Mouse (Mus musculus): Measurements from ENCODE around the gene 3110009E18Rik. TPM values are rescaled to one million over a fixed set of nuclear protein-coding genes. Genes with fewer than 3 reads are reported as not detected.
A peak's percentile ranks its signal among the peaks of the same experiment; 100 is the strongest.

3110009E18Rik gene
- polyA plus RNA-seq, 1 experiment from 2014 or later = 22.2 TPM

DNA sequence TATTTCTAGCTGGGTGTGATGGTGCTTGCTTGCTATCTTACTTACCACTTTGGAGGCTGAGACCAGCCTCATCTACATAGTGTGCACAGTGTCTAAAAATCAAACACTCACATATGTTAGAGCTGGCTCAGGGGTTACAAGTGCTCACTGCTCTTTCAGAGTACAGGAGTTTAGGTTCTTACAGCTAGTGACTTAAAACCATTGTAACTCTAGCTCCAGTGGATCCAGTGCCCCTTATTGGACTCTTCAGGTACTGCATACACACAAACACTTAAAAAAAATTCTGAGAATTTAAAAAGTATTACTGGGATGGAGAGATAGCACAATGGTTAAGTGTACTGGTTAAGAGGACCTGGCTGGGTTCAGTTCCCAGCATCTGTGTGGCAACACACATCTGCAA is 26.0 kb downstream of the 3110009E18Rik start:
- Histone ChIP-seq H3K27me3 (ENCODE audit: control insufficient read depth, insufficient read depth, low read length) (no peaks in the 10 kb centered on the region), H3K4me2 (replicated peaks; ENCODE audit: low read depth, low read length) (no peak overlapping the region), H3K27ac (ENCODE audit: low read depth, low read length) (no peak overlapping the region), H3K9me3 (ENCODE audit: control insufficient read depth, low read length) (no peaks in the 10 kb centered on the region), H3K9ac (ENCODE audit: low read depth, low read length) (no peak overlapping the region), H3K4me3 (ENCODE audit: low read length) (no peak overlapping the region), H3K4me1 (ENCODE audit: control insufficient read depth, insufficient read depth, low read length) (no peaks in the 10 kb centered on the region), H3K36me3 (ENCODE audit: control insufficient read depth, insufficient read depth, low read length) (no peaks in the 10 kb centered on the region)
- no peak for ATAC-seq (ENCODE audit: low FRiP score, low TSS enrichment)

DNA sequence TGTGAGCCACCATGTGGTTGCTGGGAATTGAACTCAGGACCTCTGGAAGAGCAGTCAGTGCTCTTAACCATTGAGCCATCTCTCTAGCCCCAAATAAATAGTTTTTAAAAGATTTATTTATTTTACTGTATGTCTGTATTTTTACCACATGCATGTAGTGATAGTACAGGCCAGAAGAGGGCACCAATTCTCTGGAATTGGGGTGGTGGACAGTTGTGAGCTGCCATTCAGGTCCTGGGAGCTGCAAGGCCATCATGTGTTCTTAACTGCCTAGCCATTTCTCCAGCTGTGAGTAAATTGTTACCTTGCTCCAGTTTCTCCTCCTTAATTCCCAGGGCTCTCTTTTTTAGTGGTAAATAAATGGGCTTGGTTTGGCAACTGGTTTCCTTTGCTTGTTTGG is 33.2 kb downstream of the 3110009E18Rik start:
- Histone ChIP-seq H3K9ac (ENCODE audit: low read depth, low read length) (no peak overlapping the region), H3K4me3 (ENCODE audit: low read length) (no peak overlapping the region), H3K4me1 (ENCODE audit: control insufficient read depth, insufficient read depth, low read length) (no peaks in the 10 kb centered on the region), H3K9me3 (ENCODE audit: control insufficient read depth, low read length) (no peaks in the 10 kb centered on the region), H3K4me2 (replicated peaks; ENCODE audit: low read depth, low read length) (no peak overlapping the region), H3K27ac (ENCODE audit: low read depth, low read length) (no peak overlapping the region), H3K27me3 (ENCODE audit: control insufficient read depth, insufficient read depth, low read length) (no peaks in the 10 kb centered on the region), H3K36me3 (ENCODE audit: control insufficient read depth, insufficient read depth, low read length) (no peaks in the 10 kb centered on the region)
- ATAC-seq (ENCODE audit: low FRiP score, low TSS enrichment) = peak; percentile 44; the same call in 1 of the 2 replicates

DNA sequence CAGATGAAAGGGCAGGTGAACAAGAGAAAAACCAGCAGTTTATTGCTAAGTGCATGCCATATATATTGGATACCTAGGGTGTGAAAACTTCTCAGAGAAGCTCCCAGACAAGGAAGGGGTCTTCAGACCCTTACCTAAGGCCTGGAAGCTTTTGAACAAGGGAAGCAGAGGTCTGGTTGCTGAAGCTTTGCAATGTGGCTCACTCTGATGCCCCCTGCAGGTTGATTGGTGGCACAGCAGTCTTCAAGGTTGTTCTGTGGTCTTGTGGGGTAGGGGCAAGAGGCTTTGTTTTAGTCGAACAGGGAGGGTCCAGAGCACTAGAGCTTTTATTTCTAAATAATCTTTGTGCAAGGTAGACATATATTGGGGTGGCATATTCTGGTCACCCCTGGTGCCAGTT is 34.3 kb downstream of the 3110009E18Rik start:
- H3K27me3 ChIP-seq (ENCODE audit: control insufficient read depth, insufficient read depth, low read length) = no peaks in the 10 kb centered on the region
- no peaks in the 10 kb centered on the region for H3K4me1 ChIP-seq (ENCODE audit: control insufficient read depth, insufficient read depth, low read length)
- ATAC-seq (ENCODE audit: low FRiP score, low TSS enrichment) = no peak
- no peak overlapping the region for H3K9ac ChIP-seq (ENCODE audit: low read depth, low read length)
- H3K36me3 ChIP-seq (ENCODE audit: control insufficient read depth, insufficient read depth, low read length) = no peaks in the 10 kb centered on the region
- no peak overlapping the region for H3K27ac ChIP-seq (ENCODE audit: low read depth, low read length)
- 15% methylated on average over 1 of the region's 1 CpGs for WGBS
- H3K9me3 ChIP-seq (ENCODE audit: control insufficient read depth, low read length) = no peaks in the 10 kb centered on the region
- no peak overlapping the region for H3K4me3 ChIP-seq (ENCODE audit: low read length)
- H3K4me2 ChIP-seq (replicated peaks; ENCODE audit: low read depth, low read length) = no peak overlapping the region

DNA sequence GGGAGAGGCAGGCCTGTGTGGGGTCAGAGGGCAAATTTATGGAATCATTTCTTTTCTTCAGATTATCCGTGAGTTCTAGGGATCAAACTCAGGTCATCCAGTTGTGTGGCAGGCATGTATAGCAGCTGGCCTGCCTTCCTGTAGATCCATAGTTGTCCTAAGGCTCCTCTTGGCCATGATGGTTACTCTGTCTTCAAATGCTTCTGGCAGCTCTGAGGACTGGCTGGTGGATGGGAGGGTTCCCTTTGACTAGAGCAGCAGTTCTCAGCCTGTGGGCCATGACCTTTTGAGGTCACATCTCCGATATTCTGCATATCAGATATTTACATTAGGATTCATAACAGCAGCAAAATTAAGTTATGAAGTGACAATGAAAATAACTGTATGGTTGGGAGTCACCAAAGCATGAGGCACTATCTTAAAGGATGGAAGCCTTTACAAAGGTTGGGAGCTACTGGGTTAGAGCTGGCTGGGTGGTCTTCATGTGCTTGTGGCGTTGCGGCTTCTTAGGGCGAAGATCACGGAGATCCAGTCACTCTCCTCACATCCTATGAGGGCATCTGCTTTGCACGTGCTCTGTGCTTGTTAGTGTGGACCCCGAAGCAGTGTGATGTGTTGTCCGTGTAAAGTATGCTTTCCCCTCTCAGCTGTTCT is 37.6 kb downstream of the 3110009E18Rik start:
- no peak for ATAC-seq (ENCODE audit: low FRiP score, low TSS enrichment)
- Histone ChIP-seq H3K36me3 (ENCODE audit: control insufficient read depth, insufficient read depth, low read length) (no peaks in the 10 kb centered on the region), H3K27me3 (ENCODE audit: control insufficient read depth, insufficient read depth, low read length) (no peaks in the 10 kb centered on the region), H3K9ac (ENCODE audit: low read depth, low read length) (no peak overlapping the region), H3K27ac (ENCODE audit: low read depth, low read length) (no peak overlapping the region), H3K4me2 (replicated peaks; ENCODE audit: low read depth, low read length) (no peak overlapping the region), H3K9me3 (ENCODE audit: control insufficient read depth, low read length) (no peaks in the 10 kb centered on the region), H3K4me1 (ENCODE audit: control insufficient read depth, insufficient read depth, low read length) (no peaks in the 10 kb centered on the region), H3K4me3 (ENCODE audit: low read length) (no peak overlapping the region)
- 87% methylated on average over 9 of the region's 9 CpGs for WGBS

DNA sequence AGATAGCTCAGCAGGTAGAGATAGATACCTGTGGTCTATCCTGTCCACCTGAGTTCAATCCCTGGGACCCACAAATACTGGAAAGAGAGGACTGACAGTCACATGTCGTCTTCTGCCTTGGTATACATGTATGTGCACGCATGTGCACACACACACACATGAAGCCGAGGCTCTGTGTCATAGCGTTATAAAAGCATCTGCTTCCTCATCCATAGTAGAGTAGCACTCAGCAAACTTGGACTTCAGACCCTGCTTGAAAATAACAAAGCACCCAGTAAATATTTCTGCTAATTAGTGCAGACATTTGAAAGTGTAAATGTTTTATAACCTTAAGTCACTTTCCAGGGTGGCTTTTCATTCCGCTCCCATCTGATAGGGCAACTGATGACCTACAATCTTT is 40.5 kb downstream of the 3110009E18Rik start:
- Histone ChIP-seq H3K27ac (ENCODE audit: low read depth, low read length) (no peak overlapping the region), H3K4me2 (replicated peaks; ENCODE audit: low read depth, low read length) (no peak overlapping the region), H3K4me1 (ENCODE audit: control insufficient read depth, insufficient read depth, low read length) (no peaks in the 10 kb centered on the region), H3K9ac (ENCODE audit: low read depth, low read length) (no peak overlapping the region), H3K9me3 (ENCODE audit: control insufficient read depth, low read length) (no peaks in the 10 kb centered on the region), H3K36me3 (ENCODE audit: control insufficient read depth, insufficient read depth, low read length) (no peaks in the 10 kb centered on the region), H3K27me3 (ENCODE audit: control insufficient read depth, insufficient read depth, low read length) (no peaks in the 10 kb centered on the region), H3K4me3 (ENCODE audit: low read length) (no peak overlapping the region)
- 93% methylated on average over 5 of the region's 5 CpGs for WGBS
- no peak for ATAC-seq (ENCODE audit: low FRiP score, low TSS enrichment)

DNA sequence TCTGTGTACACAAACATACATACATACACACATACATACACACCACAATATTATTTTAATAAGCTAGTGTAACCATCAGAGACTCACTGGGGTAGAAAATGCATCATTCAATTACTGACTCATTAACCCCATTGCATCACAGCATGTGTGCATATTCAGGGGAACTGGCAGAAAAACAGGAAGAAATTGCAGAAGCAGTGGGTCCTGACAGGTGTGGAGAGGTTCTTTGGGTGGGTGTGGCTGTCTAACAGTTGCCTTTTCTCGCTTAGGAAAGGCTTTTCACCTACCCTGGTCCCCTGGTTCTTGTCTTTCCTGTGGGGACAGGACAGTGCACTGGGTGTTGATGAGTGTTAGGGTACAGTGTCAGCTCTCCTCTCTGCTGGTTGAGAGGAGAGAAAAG is 41.6 kb downstream of the 3110009E18Rik start:
- no peak for ATAC-seq (ENCODE audit: low FRiP score, low TSS enrichment)
- no peaks in the 10 kb centered on the region for H3K27me3 ChIP-seq (ENCODE audit: control insufficient read depth, insufficient read depth, low read length)
- H3K27ac ChIP-seq (ENCODE audit: low read depth, low read length) = no peak overlapping the region
- no peaks in the 10 kb centered on the region for H3K36me3 ChIP-seq (ENCODE audit: control insufficient read depth, insufficient read depth, low read length)
- no peaks in the 10 kb centered on the region for H3K4me1 ChIP-seq (ENCODE audit: control insufficient read depth, insufficient read depth, low read length)
- H3K4me2 ChIP-seq (replicated peaks; ENCODE audit: low read depth, low read length) = no peak overlapping the region
- no peak overlapping the region for H3K9ac ChIP-seq (ENCODE audit: low read depth, low read length)
- no peaks in the 10 kb centered on the region for H3K9me3 ChIP-seq (ENCODE audit: control insufficient read depth, low read length)
- WGBS = 60% methylated on average over 1 of the region's 1 CpGs
- no peak overlapping the region for H3K4me3 ChIP-seq (ENCODE audit: low read length)

DNA sequence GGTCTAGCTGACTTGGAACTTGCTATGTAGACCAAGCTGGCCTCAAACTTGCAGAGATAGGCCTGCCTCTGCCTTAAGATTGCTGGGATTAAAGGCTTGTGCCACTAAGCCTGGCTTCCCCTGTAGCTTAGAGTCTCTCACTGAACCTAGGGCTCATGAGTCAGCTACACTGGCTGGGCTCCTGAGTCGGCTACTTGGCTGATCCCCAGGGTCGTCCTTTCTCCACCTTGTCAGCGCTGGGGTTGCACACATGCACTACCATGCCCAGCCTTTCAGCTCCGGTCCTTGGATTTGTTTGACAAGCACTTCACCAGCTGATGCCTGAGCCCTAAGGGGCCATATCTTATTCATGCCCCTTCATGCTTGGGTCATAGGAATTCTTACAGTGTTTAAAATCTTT is 47.0 kb downstream of the 3110009E18Rik start:
- Histone ChIP-seq H3K27ac (ENCODE audit: low read depth, low read length) (no peak overlapping the region), H3K9ac (ENCODE audit: low read depth, low read length) (no peak overlapping the region), H3K4me3 (ENCODE audit: low read length) (no peak overlapping the region), H3K4me2 (replicated peaks; ENCODE audit: low read depth, low read length) (no peak overlapping the region), H3K9me3 (ENCODE audit: control insufficient read depth, low read length) (no peaks in the 10 kb centered on the region), H3K36me3 (ENCODE audit: control insufficient read depth, insufficient read depth, low read length) (no peaks in the 10 kb centered on the region), H3K27me3 (ENCODE audit: control insufficient read depth, insufficient read depth, low read length) (no peaks in the 10 kb centered on the region), H3K4me1 (ENCODE audit: control insufficient read depth, insufficient read depth, low read length) (no peaks in the 10 kb centered on the region)
- WGBS = 75% methylated on average over 4 of the region's 4 CpGs
- ATAC-seq (ENCODE audit: low FRiP score, low TSS enrichment) = no peak

DNA sequence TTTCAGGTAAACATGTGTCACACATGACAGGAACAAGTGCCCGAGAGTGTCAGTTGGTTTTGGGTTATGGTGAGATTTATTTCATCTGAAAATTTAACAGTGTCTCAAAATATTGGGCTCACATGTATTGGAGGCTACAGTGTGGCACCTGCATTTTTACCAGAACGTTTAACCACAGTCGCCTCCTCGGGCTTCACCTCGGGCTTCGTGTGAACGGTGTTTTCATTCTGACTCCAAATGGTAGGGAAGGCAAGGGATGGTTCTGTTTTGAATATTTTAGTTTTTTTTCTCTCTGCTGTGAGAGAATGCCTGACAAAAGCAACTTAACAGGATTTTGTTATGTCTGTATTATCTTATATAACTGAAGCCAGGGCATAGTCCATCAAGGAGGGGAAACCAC is 47.7 kb downstream of the 3110009E18Rik start:
- H3K9ac ChIP-seq (ENCODE audit: low read depth, low read length) = no peak overlapping the region
- H3K27ac ChIP-seq (ENCODE audit: low read depth, low read length) = no peak overlapping the region
- H3K36me3 ChIP-seq (ENCODE audit: control insufficient read depth, insufficient read depth, low read length) = no peaks in the 10 kb centered on the region
- WGBS = 84% methylated on average over 7 of the region's 7 CpGs
- H3K4me1 ChIP-seq (ENCODE audit: control insufficient read depth, insufficient read depth, low read length) = no peaks in the 10 kb centered on the region
- H3K4me3 ChIP-seq (ENCODE audit: low read length) = no peak overlapping the region
- H3K9me3 ChIP-seq (ENCODE audit: control insufficient read depth, low read length) = no peaks in the 10 kb centered on the region
- H3K27me3 ChIP-seq (ENCODE audit: control insufficient read depth, insufficient read depth, low read length) = no peaks in the 10 kb centered on the region
- no peak for ATAC-seq (ENCODE audit: low FRiP score, low TSS enrichment)
- H3K4me2 ChIP-seq (replicated peaks; ENCODE audit: low read depth, low read length) = no peak overlapping the region

DNA sequence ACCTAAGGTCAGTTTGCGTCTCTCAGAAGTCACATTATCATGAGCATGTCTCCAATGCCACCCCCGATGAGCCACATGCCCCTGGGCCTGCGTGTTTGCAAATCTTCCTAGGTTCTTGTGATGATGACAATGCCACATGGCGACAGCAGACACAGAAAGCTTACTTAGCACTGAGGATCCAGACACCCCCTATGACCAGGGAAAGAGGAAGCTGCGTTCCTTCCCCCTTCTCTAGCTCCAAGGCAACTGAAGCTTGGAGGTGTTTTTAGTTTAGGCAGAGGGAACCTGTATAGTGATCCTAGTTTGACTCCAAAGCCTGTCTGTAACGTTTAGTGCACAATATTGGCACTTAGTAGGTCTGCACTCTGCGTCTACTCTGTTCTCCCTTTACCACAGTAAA is 49.3 kb downstream of the 3110009E18Rik start:
- 85% methylated on average over 7 of the region's 7 CpGs for WGBS
- H3K4me1 ChIP-seq (ENCODE audit: control insufficient read depth, insufficient read depth, low read length) = no peaks in the 10 kb centered on the region
- no peak for ATAC-seq (ENCODE audit: low FRiP score, low TSS enrichment)
- H3K9me3 ChIP-seq (ENCODE audit: control insufficient read depth, low read length) = no peaks in the 10 kb centered on the region
- no peaks in the 10 kb centered on the region for H3K36me3 ChIP-seq (ENCODE audit: control insufficient read depth, insufficient read depth, low read length)
- no peak overlapping the region for H3K27ac ChIP-seq (ENCODE audit: low read depth, low read length)
- H3K9ac ChIP-seq (ENCODE audit: low read depth, low read length) = no peak overlapping the region
- H3K4me3 ChIP-seq (ENCODE audit: low read length) = no peak overlapping the region
- no peaks in the 10 kb centered on the region for H3K27me3 ChIP-seq (ENCODE audit: control insufficient read depth, insufficient read depth, low read length)
- H3K4me2 ChIP-seq (replicated peaks; ENCODE audit: low read depth, low read length) = no peak overlapping the region

Measured in kidney, embryonic 14.5 days (tissue).